In genomic region chr2:26534616-26535015, GRCm38 (mm10) we compare ENCODE assay signal across 11 mouse cellular contexts. TPM values are rescaled to one million over a fixed set of nuclear protein-coding genes. Genes with fewer than 3 reads are reported as not detected.
A peak's percentile ranks its signal among the peaks of the same experiment; 100 is the strongest.
DNase-seq lines count a peak whose midpoint lies in the region; ATAC-seq and TF ChIP-seq lines count a peak whose summit lies in the region.
"Had no signal": no experiment of that assay in that cellular context is flagged by ENCODE, and none has a peak within 500 bp of the region (broad histone marks: within the 10 kb centered on the region; RNA-seq: fewer than 3 reads in every experiment).

No protein-coding gene starts in this region.

- no peak overlapping the region for H3K9ac ChIP-seq in heart, embryonic 11.5 days (ENCODE audit: low read depth, low read length)
- H3K9ac ChIP-seq in hindbrain, embryonic 14.5 days, result no peak overlapping the region
- H3K9ac ChIP-seq in lung, embryonic 14.5 days, result no peak overlapping the region; the same call in 1 of the 2 replicates
- H3K9ac ChIP-seq: stomach, embryonic 15.5 days had no signal

- TF ChIP-seq CTCF in lung, embryonic 14.5 days (IDR thresholded peaks at IDR 0.05; ENCODE audit: low read depth), result no peak

- WGBS in heart, embryonic 11.5 days (ENCODE audit: insufficient replicate concordance), result 51% methylated on average over 2 of the region's 2 CpGs
- 50% methylated on average over 2 of the region's 2 CpGs for WGBS in hindbrain, embryonic 14.5 days
- 39% methylated on average over 2 of the region's 2 CpGs for whole genome bisulfite sequencing in lung, embryonic 14.5 days

- no peaks in the 10 kb centered on the region for H3K27me3 ChIP-seq in heart, embryonic 11.5 days (ENCODE audit: control insufficient read depth, insufficient read depth, low read length)
- H3K27me3 ChIP-seq in hindbrain, embryonic 14.5 days (ENCODE audit: control insufficient read depth, insufficient read depth, low read length), result no peaks in the 10 kb centered on the region
- H3K27me3 ChIP-seq in lung, embryonic 14.5 days (ENCODE audit: insufficient read depth, low read length), result no peaks in the 10 kb centered on the region
- H3K27me3 ChIP-seq: stomach, embryonic 15.5 days had no signal

- no peak overlapping the region for H3K4me3 ChIP-seq in heart, embryonic 11.5 days (ENCODE audit: low read depth, low read length)
- no peak overlapping the region for H3K4me3 ChIP-seq in hindbrain, embryonic 14.5 days (replicated peaks; ENCODE audit: low read length)
- no peak overlapping the region for H3K4me3 ChIP-seq in lung, embryonic 14.5 days (ENCODE audit: low read depth, low read length)
- H3K4me3 ChIP-seq: stomach, embryonic 15.5 days had no signal

- no peak overlapping the region for H3K27ac ChIP-seq in heart, embryonic 11.5 days (ENCODE audit: low read depth, low read length)
- peak overlapping the region; percentile 73; the same call in 1 of the 2 replicates for H3K27ac ChIP-seq in hindbrain, embryonic 14.5 days
- 0 out of 2 replicates have a peak overlapping the region, but pooled peaks have one; percentile 54 for H3K27ac ChIP-seq in lung, embryonic 14.5 days (ENCODE audit: low read depth)
- H3K27ac ChIP-seq: stomach, embryonic 15.5 days had no signal

- H3K36me3 ChIP-seq in heart, embryonic 11.5 days (ENCODE audit: control insufficient read depth, insufficient read depth, low read length), result no peaks in the 10 kb centered on the region
- H3K36me3 ChIP-seq in hindbrain, embryonic 14.5 days (replicated peaks; ENCODE audit: control insufficient read depth, insufficient read depth), result no peaks in the 10 kb centered on the region
- H3K36me3 ChIP-seq in lung, embryonic 14.5 days (ENCODE audit: insufficient read depth), result no peaks in the 10 kb centered on the region
- H3K36me3 ChIP-seq: stomach, embryonic 15.5 days had no signal

- DNase-seq in heart, adult 11 months, result peak; percentile 99
- DNase-seq in adipocyte (ENCODE audit: low spot score), result peak; percentile 95
- DNase-seq in gastrocnemius, postnatal 25 days, result peak; percentile 72
- DNase-seq in hindbrain, embryonic 14.5 days (ENCODE audit: low spot score), result no peak
- peak; percentile 75 for DNase-seq in lung, embryonic 14.5 days
- no peak for DNase-seq in thymus, postnatal 36 days
- DNase-seq in B cell, adult 2 months, result no peak

- no peak overlapping the region for H3K4me2 ChIP-seq in heart, embryonic 11.5 days
- no peak overlapping the region for H3K4me2 ChIP-seq in hindbrain, embryonic 14.5 days (replicated peaks)
- no peak overlapping the region for H3K4me2 ChIP-seq in lung, embryonic 14.5 days
- H3K4me2 ChIP-seq: stomach, embryonic 15.5 days had no signal

- no peak for ATAC-seq in heart, embryonic 11.5 days (replicated peaks; ENCODE audit: insufficient number of reproducible peaks, low FRiP score, low TSS enrichment)
- no peak for ATAC-seq in hindbrain, embryonic 14.5 days (ENCODE audit: low FRiP score)
- peak; percentile 38 for ATAC-seq in lung, embryonic 14.5 days (ENCODE audit: insufficient read depth)

- H3K9me3 ChIP-seq in heart, embryonic 11.5 days (replicated peaks; ENCODE audit: control insufficient read depth, low read length), result no peaks in the 10 kb centered on the region
- no peaks in the 10 kb centered on the region for H3K9me3 ChIP-seq in hindbrain, embryonic 14.5 days (ENCODE audit: control insufficient read depth, low read length)
- H3K9me3 ChIP-seq in lung, embryonic 14.5 days (ENCODE audit: low read depth, low read length), result no peaks in the 10 kb centered on the region
- H3K9me3 ChIP-seq: stomach, embryonic 15.5 days had no signal

- H3K4me1 ChIP-seq in heart, embryonic 11.5 days (ENCODE audit: control insufficient read depth, insufficient read depth, low read length), result no peaks in the 10 kb centered on the region
- peaks cover 6% of the 10 kb centered on the region; the same call in 1 of the 2 replicates for H3K4me1 ChIP-seq in hindbrain, embryonic 14.5 days (replicated peaks; ENCODE audit: control insufficient read depth, insufficient read depth, low read length)
- 0 out of 2 replicates have a peak, but pooled peaks cover 3% of the 10 kb centered on the region for H3K4me1 ChIP-seq in lung, embryonic 14.5 days (ENCODE audit: insufficient read depth)
- H3K4me1 ChIP-seq: stomach, embryonic 15.5 days had no signal

RNA-seq across cellular contexts. Expression of gene Notch1, which starts 18.2 kb away (rescaled TPM):
- polyA plus RNA-seq in heart, embryonic 11.5 days (2014; fragmentation: Nextera tagmentation; extraction: Ambion mirVana), result 20.9 and 23.5 TPM in 2 replicates
- total RNA-seq in gastrocnemius, postnatal 25 days (2021), result 1 to 10 TPM; 7.0 to 9.2 TPM
- 23.3 and 25.6 TPM in 2 replicates for polyA plus RNA-seq in hindbrain, embryonic 14.5 days (2014; fragmentation: Nextera tagmentation; extraction: Ambion mirVana)
- 37.7 and 44.0 TPM in 2 replicates for polyA plus RNA-seq in lung, embryonic 14.5 days (2014; fragmentation: Nextera tagmentation; extraction: Ambion mirVana)

RNA-seq across cellular contexts. Expression of gene Egfl7, which starts 45.2 kb away (rescaled TPM):
- 145 and 157 TPM in 2 replicates for polyA plus RNA-seq in heart, embryonic 11.5 days (2014; fragmentation: Nextera tagmentation; extraction: Ambion mirVana)
- 10 to 100 TPM; 42.3 to 67.2 TPM for total RNA-seq in gastrocnemius, postnatal 25 days (2021)
- polyA plus RNA-seq in hindbrain, embryonic 14.5 days (2014; fragmentation: Nextera tagmentation; extraction: Ambion mirVana), result 62.2 and 69.2 TPM in 2 replicates
- 269 and 311 TPM in 2 replicates for polyA plus RNA-seq in lung, embryonic 14.5 days (2014; fragmentation: Nextera tagmentation; extraction: Ambion mirVana)

RNA-seq across cellular contexts. Expression of gene Gm20532, which starts 51.8 kb away (rescaled TPM):
- not detected in 2 replicates for polyA plus RNA-seq in heart, embryonic 11.5 days (2014; fragmentation: Nextera tagmentation; extraction: Ambion mirVana)
- not detected for total RNA-seq in gastrocnemius, postnatal 25 days (2021)
- not detected in 2 replicates for polyA plus RNA-seq in hindbrain, embryonic 14.5 days (2014; fragmentation: Nextera tagmentation; extraction: Ambion mirVana)
- polyA plus RNA-seq in lung, embryonic 14.5 days (2014; fragmentation: Nextera tagmentation; extraction: Ambion mirVana), result not detected in 2 replicates
- polyA plus RNA-seq: embryonic facial prominence, embryonic 11.5 days; limb, embryonic 14.5 days; stomach, embryonic 15.5 days had no signal

Comparison
In these comparisons a context has a peak if more than half of its experiments do, and no peak if none do; other contexts are left out.
1. DNase-seq: peak in heart, adult 11 months (single experiment), adipocyte (single experiment), gastrocnemius, postnatal 25 days (single experiment) and lung, embryonic 14.5 days (single experiment); none in hindbrain, embryonic 14.5 days (single experiment), thymus, postnatal 36 days (0 of 2) and B cell, adult 2 months (0 of 2).